9 mouse cellular contexts compared by ENCODE assay signal in the genomic region with DNA sequence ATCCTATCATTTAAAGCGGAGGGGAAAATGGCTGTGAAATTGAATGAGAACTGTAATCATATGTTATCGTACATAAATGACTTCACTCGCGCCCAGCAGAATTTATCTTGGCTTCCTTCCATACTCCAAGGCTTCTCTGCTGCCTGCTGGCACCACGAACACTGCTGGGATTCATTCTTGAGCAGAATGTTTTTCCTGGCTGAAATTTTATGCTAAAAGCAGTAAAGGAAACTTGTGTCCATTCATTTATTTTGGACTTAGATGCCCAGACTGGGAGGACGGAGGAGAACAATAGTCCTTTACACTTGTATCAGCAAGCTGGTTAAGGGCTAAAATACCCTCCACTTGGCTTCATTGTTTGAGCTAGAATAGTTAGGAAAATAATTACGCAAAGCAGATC. TPM values are rescaled to one million over a fixed set of nuclear protein-coding genes. Genes with fewer than 3 reads are reported as not detected.
DNase-seq lines count a peak whose midpoint lies in the region; ATAC-seq and TF ChIP-seq lines count a peak whose summit lies in the region.
"Had no signal": no experiment of that assay in that cellular context is flagged by ENCODE, and none has a peak within 500 bp of the region (broad histone marks: within the 10 kb centered on the region; RNA-seq: fewer than 3 reads in every experiment).

No protein-coding gene starts in this region.

- no peak overlapping the region for H3K4me3 ChIP-seq in hindbrain, postnatal 0 days (ENCODE audit: low read length)
- no peak overlapping the region for H3K4me3 ChIP-seq in hindbrain, embryonic 13.5 days

- no peaks in the 10 kb centered on the region for H3K4me1 ChIP-seq in hindbrain, postnatal 0 days (ENCODE audit: insufficient read depth, low read length)
- 0 out of 2 replicates have a peak, but pooled peaks cover 3% of the 10 kb centered on the region for H3K4me1 ChIP-seq in hindbrain, embryonic 13.5 days (replicated peaks)

- H3K4me2 ChIP-seq in hindbrain, postnatal 0 days (ENCODE audit: low read depth, low read length), result 0 out of 2 replicates have a peak overlapping the region, but pooled peaks have one; percentile 28
- no peak overlapping the region for H3K4me2 ChIP-seq in hindbrain, embryonic 13.5 days

- peak; percentile 47; the same call in 1 of the 2 replicates for ATAC-seq in hindbrain, postnatal 0 days
- no peak for ATAC-seq in hindbrain, embryonic 13.5 days (ENCODE audit: low FRiP score)

- H3K27ac ChIP-seq in hindbrain, postnatal 0 days, result no peak overlapping the region
- no peak overlapping the region for H3K27ac ChIP-seq in hindbrain, embryonic 13.5 days

- no peak for TF ChIP-seq CTCF in hindbrain, postnatal 0 days (IDR thresholded peaks at IDR 0.05; ENCODE audit: low read depth)

- H3K9ac ChIP-seq in hindbrain, postnatal 0 days (replicated peaks; ENCODE audit: low read length), result no peak overlapping the region
- no peak overlapping the region for H3K9ac ChIP-seq in hindbrain, embryonic 13.5 days

- H3K36me3 ChIP-seq in hindbrain, postnatal 0 days (ENCODE audit: insufficient read depth, low read length), result no peaks in the 10 kb centered on the region
- H3K36me3 ChIP-seq in hindbrain, embryonic 13.5 days, result no peaks in the 10 kb centered on the region

- WGBS in hindbrain, postnatal 0 days, result 29% methylated on average over 7 of the region's 7 CpGs
- WGBS in hindbrain, embryonic 13.5 days, result 54% methylated on average over 7 of the region's 7 CpGs

- no peaks in the 10 kb centered on the region for H3K9me3 ChIP-seq in hindbrain, postnatal 0 days (ENCODE audit: low read length)
- no peaks in the 10 kb centered on the region for H3K9me3 ChIP-seq in hindbrain, embryonic 13.5 days

- peak; percentile 41 for DNase-seq in adrenal gland, postnatal 10 days
- no peak for DNase-seq in adrenal gland, postnatal 25 days
- peak; percentile 65 for DNase-seq in hindbrain, postnatal 0 days (ENCODE audit: low spot score)
- DNase-seq in adipocyte (ENCODE audit: low spot score), result peak; percentile 77
- DNase-seq in layer of hippocampus, adult 9-10 months (ENCODE audit: low spot score), result peak; percentile 20
- DNase-seq in thymus, postnatal 14 days, result no peak
- DNase-seq in embryo, embryonic 9.5 days (ENCODE audit: extremely low spot score), result no peak
- DNase-seq: thymus, postnatal 25 days had no signal

- H3K27me3 ChIP-seq in hindbrain, postnatal 0 days (ENCODE audit: insufficient read depth, low read length), result no peaks in the 10 kb centered on the region
- no peaks in the 10 kb centered on the region for H3K27me3 ChIP-seq in hindbrain, embryonic 13.5 days

RNA-seq across cellular contexts. Expression of a gene that starts 10.3 kb away (rescaled TPM):
- 10 to 100 TPM; 49.8 to 50.8 TPM for total RNA-seq in adrenal gland, postnatal 10 days (2021)
- total RNA-seq in adrenal gland, postnatal 25 days (2021), result 59.9 and 66.6 TPM in 2 replicates
- total RNA-seq in hindbrain, postnatal 0 days (2014; rRNA removed), result 75.1 and 81.5 TPM in 2 replicates
- polyA plus RNA-seq in hindbrain, postnatal 0 days (2015; fragmentation: Nextera tagmentation; extraction: Ambion mirVana), result 129 and 132 TPM in 2 replicates
- 152 and 156 TPM in 2 replicates for polyA plus RNA-seq in hindbrain, embryonic 13.5 days (2015; fragmentation: Nextera tagmentation; extraction: Ambion mirVana)

RNA-seq across cellular contexts. Expression of a gene that starts 25.6 kb away (rescaled TPM):
- 10 to 100 TPM; 15.6 to 18.5 TPM for total RNA-seq in adrenal gland, postnatal 10 days (2021)
- 13.6 and 15.0 TPM in 2 replicates for total RNA-seq in adrenal gland, postnatal 25 days (2021)
- 482 and 493 TPM in 2 replicates for total RNA-seq in hindbrain, postnatal 0 days (2014; rRNA removed)
- polyA plus RNA-seq in hindbrain, postnatal 0 days (2015; fragmentation: Nextera tagmentation; extraction: Ambion mirVana), result 400 and 429 TPM in 2 replicates
- polyA plus RNA-seq in hindbrain, embryonic 13.5 days (2015; fragmentation: Nextera tagmentation; extraction: Ambion mirVana), result 229 and 238 TPM in 2 replicates

Comparison
In these comparisons a context has a peak if more than half of its experiments do, and no peak if none do; other contexts are left out.
1. DNase-seq: peak in adrenal gland, postnatal 10 days (single experiment), hindbrain, postnatal 0 days (single experiment), adipocyte (single experiment) and layer of hippocampus, adult 9-10 months (single experiment); none in adrenal gland, postnatal 25 days (single experiment), thymus, postnatal 14 days (single experiment) and embryo, embryonic 9.5 days (single experiment).
2. RNA of a gene that starts 25.6 kb away (total RNA-seq): 482 to 493 TPM in hindbrain, postnatal 0 days; 15.6 to 18.5 TPM in adrenal gland, postnatal 10 days and 13.6 to 15.0 TPM in adrenal gland, postnatal 25 days; every median in the first group is over 10 times any median in the second.